Mouse (Mus musculus) megakaryocyte, adult 5-6 weeks (primary cell): ENCODE results near the gene Acvr2b. TPM values are rescaled to one million over a fixed set of nuclear protein-coding genes. Genes with fewer than 3 reads are reported as not detected.
"Not testable (repeated sequence)": the region's sequence is repeated elsewhere in the genome, so short reads cannot be mapped to it uniquely, and the experiment has no call there.

Experiments used
- ATAC-seq: 2 replicates; pipeline ENCODE4 v1.8.0; 2016; ENCODE audit warnings: mild to moderate bottlenecking, inconsistent platforms; ENCODE audit not compliant: poor library complexity, severe bottlenecking
- total RNA-seq, 2 experiments: library from RNA; stranded (forward) in 1 of 2; stranded (reverse) in 1 of 2; fragments of 153-499, 151-499 nt in 1 of 2; fragments of 221-1000, 200-1000 nt in 1 of 2; gene quantifications; 2 replicates each; pipeline versions ENCODE4 v1.2.3 to v1.2.4; 2015 to 2017

Acvr2b gene
- 1.1 and 1.7 TPM in 2 replicates for total RNA-seq (2015)
- total RNA-seq (2017), result 0.37 and 0.57 TPM in 2 replicates

- ATAC-seq, result peak; percentile 77
Observed at GRCm38 (mm10) chr9:119401801-119402214, at the start of gene Acvr2b. Gene Acvr2b, plus strand, starts transcription at chr9:119402118.

- ATAC-seq, result no peak
Observed at GRCm38 (mm10) chr9:119353926-119354325, 48.0 kb upstream of the Acvr2b start.

- ATAC-seq, result no peak
Observed at GRCm38 (mm10) chr9:119355943-119356342, 46.0 kb upstream of the Acvr2b start.

- peak; percentile 99 for ATAC-seq
Observed at GRCm38 (mm10) chr9:119357331-119358057, 44.4 kb upstream of the Acvr2b start, which contains the start of gene Xylb. Gene Xylb, plus strand, starts transcription at chr9:119357381.

DNA sequence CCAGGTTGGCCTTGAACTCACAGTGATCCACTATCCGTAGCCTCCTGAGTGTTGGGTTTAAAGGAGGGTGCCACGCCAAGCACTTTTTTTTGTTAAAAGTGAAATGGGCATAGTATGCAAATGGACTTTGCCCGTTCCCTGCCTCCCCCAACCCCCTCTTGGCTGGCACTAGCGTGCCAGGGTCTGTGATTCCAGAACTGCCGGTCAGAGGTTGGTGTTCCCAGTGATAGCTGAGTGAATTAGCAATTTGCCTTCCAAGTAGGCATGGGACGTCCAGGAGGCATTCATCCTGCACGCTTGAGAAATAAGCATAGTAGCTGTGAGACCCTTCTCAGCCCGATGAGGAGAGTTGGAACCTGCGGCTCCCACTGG lies 43.9 kb upstream of the Acvr2b start:
- no peak for ATAC-seq

DNA sequence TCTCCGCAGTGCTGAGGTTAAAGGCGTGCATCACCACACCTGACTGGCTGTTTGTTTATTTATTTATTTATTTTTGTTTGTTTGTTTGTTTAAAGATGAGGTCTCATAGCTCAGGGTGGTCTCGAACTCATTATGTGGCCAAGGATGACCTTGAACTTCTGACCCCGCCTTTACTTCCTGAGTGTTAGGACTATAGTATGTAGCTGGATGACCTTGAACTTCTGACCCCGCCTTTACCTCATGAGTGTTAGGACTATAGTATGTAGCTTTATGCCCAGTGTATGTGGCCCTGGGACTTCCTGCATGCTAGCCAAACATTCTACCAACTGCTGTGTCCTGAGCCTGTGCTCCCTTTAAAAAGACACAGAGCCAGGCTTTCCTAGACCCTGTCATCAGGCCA lies 40.5 kb upstream of the Acvr2b start:
- ATAC-seq, result no peak

GRCm38 (mm10) chr9:119363229-119363628 lies 38.7 kb upstream of the Acvr2b start:
- ATAC-seq, result no peak

- peak; percentile 97 for ATAC-seq
Observed at GRCm38 (mm10) chr9:119365284-119365683, 36.6 kb upstream of the Acvr2b start, which contains the start of gene Slc22a14. Gene Slc22a14, minus strand, starts transcription at chr9:119365553.

GRCm38 (mm10) chr9:119368367-119368766 lies 33.6 kb upstream of the Acvr2b start:
- no peak for ATAC-seq

- ATAC-seq, result not testable (repeated sequence)
Observed at GRCm38 (mm10) chr9:119370770-119371169, 31.1 kb upstream of the Acvr2b start.

DNA sequence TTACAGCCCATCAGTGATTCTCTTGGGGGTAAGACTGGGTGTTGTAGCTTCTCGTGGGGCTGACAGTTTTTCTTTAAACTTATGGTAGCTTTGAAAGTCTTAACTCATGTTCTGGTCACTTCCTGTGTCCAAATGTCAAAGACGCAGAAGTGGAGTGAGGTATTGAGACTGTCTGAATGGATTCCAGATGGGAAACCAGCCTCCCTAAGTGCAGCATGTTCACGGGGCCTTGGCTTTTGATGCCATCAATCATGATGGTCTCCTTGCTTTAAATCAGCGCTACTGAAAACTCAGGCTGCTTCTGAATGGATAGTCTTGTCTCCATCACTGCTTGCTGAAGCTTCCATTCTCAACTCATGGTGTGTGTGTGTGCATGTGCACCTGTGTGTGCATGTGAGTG lies 30.7 kb upstream of the Acvr2b start:
- no peak for ATAC-seq

- no peak for ATAC-seq
Observed at GRCm38 (mm10) chr9:119375008-119375407, 26.9 kb upstream of the Acvr2b start.

DNA sequence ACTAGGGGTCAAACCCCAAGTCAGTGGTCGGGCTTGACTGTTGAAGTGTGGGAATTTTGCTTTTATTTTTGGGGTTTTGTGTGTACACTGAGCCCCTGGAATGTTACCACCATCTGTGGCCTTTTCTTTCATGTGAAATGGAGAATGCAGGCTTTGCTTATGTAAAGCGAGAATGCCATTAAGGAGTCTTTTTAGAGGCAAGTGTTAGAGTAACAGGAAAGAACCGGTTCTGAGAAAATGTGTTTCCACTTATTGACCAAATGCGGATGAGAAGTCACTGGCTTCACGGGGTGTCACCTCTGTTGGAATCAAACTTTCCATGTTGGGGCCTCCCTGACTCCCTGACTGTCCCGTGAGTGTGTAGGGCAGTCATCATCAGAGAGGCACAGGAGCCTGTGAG lies 26.4 kb upstream of the Acvr2b start:
- ATAC-seq, result no peak

GRCm38 (mm10) chr9:119378231-119378630 lies 23.7 kb upstream of the Acvr2b start:
- no peak for ATAC-seq

DNA sequence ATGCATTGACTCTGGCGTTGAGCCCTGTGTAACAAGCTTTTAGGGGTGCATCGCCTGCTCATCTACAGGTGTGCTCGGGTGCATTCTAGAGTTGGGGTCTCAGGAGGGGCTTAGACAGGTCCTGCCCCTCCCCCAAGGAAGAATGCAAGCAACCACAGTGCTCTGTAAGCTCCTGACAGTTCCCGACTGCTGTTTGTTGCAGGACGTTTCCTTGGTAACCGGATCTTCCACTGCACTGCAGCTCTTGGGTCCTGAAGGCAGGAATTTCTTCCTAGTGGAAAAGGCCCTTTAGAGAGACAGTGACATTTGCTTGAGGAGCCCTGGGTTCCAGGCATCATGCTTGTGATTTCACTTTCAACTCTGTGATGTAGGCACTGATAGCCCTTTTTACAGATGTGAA lies 19.3 kb upstream of the Acvr2b start:
- no peak for ATAC-seq

GRCm38 (mm10) chr9:119388956-119389355 lies 13.0 kb upstream of the Acvr2b start:
- no peak for ATAC-seq

DNA sequence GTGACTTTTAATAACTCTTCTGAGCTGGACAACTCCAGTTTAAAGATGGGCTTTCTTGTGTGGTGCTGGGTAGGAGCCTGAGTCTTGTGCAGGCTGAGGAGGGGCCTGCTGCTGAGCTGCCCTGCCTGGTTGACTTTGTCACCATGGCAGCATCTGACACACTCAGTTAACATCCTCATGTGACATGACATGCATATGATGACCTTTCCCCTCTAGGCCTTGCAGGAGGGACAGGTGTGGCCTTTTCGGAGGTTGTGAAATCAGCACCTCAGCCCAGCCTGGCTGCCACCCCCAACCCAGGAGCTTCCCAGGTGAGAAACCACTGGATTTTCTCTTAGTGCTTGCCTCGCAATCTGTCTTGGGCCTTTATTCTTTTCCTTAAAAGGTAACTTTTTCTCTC lies 11.7 kb upstream of the Acvr2b start:
- no peak for ATAC-seq

- 0 out of 2 replicates have a peak, but pooled peaks have one; percentile 47 for ATAC-seq
Observed at GRCm38 (mm10) chr9:119394808-119395207, 7.1 kb upstream of the Acvr2b start.

GRCm38 (mm10) chr9:119401351-119401750 lies 567 bp upstream of the Acvr2b start:
- peak; percentile 17 for ATAC-seq

DNA sequence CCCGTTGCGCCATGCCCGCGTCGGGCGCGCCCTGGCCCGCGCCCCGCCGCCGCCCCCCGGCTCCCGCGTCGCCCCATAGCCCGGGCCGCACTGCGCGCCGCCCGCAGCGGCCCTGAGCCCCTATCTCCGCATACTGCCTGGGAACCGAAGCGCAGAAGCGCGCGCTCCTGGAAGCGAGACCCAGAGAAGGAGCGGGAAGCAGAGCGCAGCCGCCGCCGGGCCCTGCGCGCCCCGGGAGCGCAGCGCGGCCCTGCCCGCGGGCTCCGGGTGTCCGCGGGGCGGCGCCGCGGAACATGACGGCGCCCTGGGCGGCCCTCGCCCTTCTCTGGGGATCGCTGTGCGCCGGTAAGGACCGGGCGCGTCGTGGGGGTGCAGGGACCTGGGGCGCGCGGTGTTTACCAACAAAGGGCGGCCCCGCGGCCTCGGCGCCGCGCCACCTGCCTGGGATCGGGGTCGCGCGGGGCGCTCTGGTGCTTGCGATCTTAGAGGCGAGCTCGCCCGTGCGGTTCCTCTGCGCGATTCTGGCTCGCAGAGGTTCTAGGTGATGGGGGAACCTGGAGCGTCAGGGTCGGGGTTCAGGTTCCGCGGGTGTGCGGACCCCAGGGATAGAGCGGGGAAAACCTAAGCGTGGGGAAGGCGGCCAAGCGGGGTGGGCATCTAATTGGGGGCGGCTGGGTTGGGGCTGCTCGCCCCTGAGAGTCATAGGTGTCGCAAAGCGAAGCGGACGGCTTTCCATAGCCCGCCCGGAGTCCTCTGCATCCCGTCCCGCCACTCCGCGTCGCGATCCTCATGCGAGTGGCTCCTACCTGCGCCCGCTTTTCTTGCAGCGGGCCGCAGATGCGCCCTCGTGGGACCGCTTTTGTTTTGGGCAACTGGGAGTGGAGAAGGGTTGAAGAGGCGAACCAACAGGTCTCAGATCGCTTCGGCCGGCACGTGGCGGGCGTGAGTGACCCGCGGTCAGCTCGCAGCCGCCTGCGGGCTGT lies 626 bp downstream of the Acvr2b start:
- ATAC-seq, result no peak

DNA sequence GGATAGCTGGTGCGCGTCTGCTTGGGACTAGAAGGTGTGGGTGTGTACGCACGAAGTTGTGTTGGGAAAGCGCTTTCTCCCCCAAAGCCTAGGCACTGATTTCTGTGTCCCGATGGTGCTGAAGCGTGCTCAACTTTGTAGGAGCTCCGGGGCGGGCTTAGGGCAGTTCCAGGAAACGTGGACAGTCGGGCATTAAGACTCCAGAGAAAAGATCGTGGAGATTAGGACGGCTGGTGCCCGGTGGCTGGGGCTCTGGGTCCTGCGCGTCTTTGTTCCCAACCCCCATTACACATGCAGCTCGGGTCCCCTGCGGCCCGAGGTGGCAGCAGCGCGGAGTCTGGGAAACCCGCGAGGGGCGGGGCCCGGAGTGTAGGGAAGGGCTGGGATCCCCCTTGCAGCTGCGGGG lies 1.3 kb downstream of the Acvr2b start:
- no peak for ATAC-seq
